Mouse (Mus musculus): Measurements from ENCODE around the gene Ccdc187. TPM values are rescaled to one million over a fixed set of nuclear protein-coding genes. Genes with fewer than 3 reads are reported as not detected.

The Ccdc187 gene
- polyA plus RNA-seq, 1 experiment, result not detected

- peaks cover 4% of the 10 kb centered on the region for H3K79me3 ChIP-seq (ENCODE audit: low read depth)
- peak within 1 kb of the TSS; percentile 93 for H3ac ChIP-seq (ENCODE audit: control insufficient read depth, insufficient read length, low read depth)
- TF ChIP-seq MYOG (IDR thresholded peaks at IDR 0.05; ENCODE audit: control insufficient read depth, extremely low read depth, insufficient read length), result no peak
- no peak for TF ChIP-seq MAX (IDR thresholded peaks at IDR 0.05)
- no peak for TF ChIP-seq CTCF (IDR thresholded peaks at IDR 0.05; ENCODE audit: control insufficient read depth, insufficient read depth, insufficient read length)
- TF ChIP-seq CEBPB (IDR thresholded peaks at IDR 0.05; ENCODE audit: low read depth), result no peak
- TF ChIP-seq USF1 (IDR thresholded peaks at IDR 0.05; ENCODE audit: low read depth), result peak; percentile 87
- no peak for TF ChIP-seq FOSL1 (IDR thresholded peaks at IDR 0.05; ENCODE audit: insufficient read depth, low read length, poor library complexity, severe bottlenecking)
- TF ChIP-seq MYOD1 (IDR thresholded peaks at IDR 0.05; ENCODE audit: control insufficient read depth, insufficient read length, low read depth), result no peak
- H3K36me3 ChIP-seq (ENCODE audit: control insufficient read depth, insufficient read depth), result peaks cover 3% of the 10 kb centered on the region
- H3K79me2 ChIP-seq (ENCODE audit: control insufficient read depth, insufficient read depth), result peaks cover 21% of the 10 kb centered on the region
- peak within 1 kb of the TSS; percentile 92 for H3K4me3 ChIP-seq (ENCODE audit: insufficient read depth, poor library complexity, severe bottlenecking)
- H3K27me3 ChIP-seq (ENCODE audit: control insufficient read depth, insufficient read depth, insufficient read length), result peaks cover 15% of the 10 kb centered on the region
These were observed 57.0 kb downstream of the Ccdc187 start, which contains the start of gene Qsox2 for GRCm38 (mm10) chr2:26237290-26237782. Gene Qsox2 (minus strand): TSS chr2:26237525.

DNA sequence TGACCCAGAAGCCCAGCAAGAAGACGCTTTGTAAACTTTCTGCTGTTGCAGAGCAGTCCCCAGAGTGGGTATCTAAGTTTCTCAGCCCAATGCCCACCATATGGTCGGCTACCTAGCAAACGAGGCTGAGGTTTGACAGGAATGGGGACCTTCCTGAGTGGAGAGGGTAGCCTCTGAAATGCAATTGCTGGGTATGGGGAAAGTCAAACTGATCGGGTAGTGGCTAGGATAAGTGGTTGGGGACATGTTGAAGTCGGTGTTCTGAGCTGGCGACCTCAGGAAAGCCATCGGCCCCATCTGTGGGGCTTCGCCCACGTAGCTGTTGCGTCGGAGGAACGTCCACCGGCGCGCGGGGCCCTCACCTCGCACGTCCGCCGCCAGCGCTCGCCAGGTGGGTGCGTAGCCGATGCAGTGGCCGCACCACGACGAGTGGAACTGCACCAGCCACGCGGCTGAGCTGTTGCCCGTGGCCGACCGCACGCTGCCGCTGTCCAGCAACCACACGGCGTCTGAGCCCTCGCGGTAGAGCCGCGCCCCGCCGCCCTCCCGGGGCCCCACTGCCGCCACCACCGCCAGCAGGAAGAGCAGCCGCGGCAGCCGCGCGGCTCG is 57.6 kb downstream of the Ccdc187 start:
- H3K27me3 ChIP-seq (ENCODE audit: control insufficient read depth, insufficient read depth, insufficient read length), result peaks cover 15% of the 10 kb centered on the region
- no peak for TF ChIP-seq MYOG (IDR thresholded peaks at IDR 0.05; ENCODE audit: control insufficient read depth, extremely low read depth, insufficient read length)
- TF ChIP-seq FOSL1 (IDR thresholded peaks at IDR 0.05; ENCODE audit: insufficient read depth, low read length, poor library complexity, severe bottlenecking), result no peak
- TF ChIP-seq CEBPB (IDR thresholded peaks at IDR 0.05; ENCODE audit: low read depth), result no peak
- no peak for TF ChIP-seq MYOD1 (IDR thresholded peaks at IDR 0.05; ENCODE audit: control insufficient read depth, insufficient read length, low read depth)
- TF ChIP-seq USF1 (IDR thresholded peaks at IDR 0.05; ENCODE audit: low read depth), result no peak
- TF ChIP-seq MAX (IDR thresholded peaks at IDR 0.05), result no peak
- no peak for TF ChIP-seq CTCF (IDR thresholded peaks at IDR 0.05; ENCODE audit: control insufficient read depth, insufficient read depth, insufficient read length)
- peaks cover 4% of the 10 kb centered on the region for H3K79me3 ChIP-seq (ENCODE audit: low read depth)
- peak overlapping the region; percentile 92 for H3K4me3 ChIP-seq (ENCODE audit: insufficient read depth, poor library complexity, severe bottlenecking)
- H3K36me3 ChIP-seq (ENCODE audit: control insufficient read depth, insufficient read depth), result peaks cover 3% of the 10 kb centered on the region
- peak overlapping the region; percentile 93 for H3ac ChIP-seq (ENCODE audit: control insufficient read depth, insufficient read length, low read depth)
- H3K79me2 ChIP-seq (ENCODE audit: control insufficient read depth, insufficient read depth), result peaks cover 21% of the 10 kb centered on the region

DNA sequence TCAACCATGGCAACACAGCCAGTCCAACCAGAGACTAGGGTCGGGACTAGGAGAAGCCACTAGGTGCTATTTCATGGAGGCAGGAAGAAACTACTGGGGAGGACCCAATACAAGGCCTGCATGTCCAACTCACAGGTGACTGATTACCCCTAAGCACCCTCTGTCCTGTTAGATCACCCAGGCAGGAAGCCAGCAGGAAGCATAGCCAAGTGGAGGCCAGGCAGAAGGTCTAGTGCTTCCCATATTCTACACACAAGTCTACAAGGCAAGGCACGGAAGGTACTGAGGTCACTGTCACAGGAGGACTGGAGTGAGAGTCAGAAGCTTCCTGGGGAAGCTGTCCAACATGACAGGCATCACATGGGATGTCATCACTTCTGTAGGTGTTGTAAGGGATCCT is 59.6 kb downstream of the Ccdc187 start:
- Histone ChIP-seq H3K4me3 (ENCODE audit: insufficient read depth, poor library complexity, severe bottlenecking) (no peak overlapping the region), H3K36me3 (ENCODE audit: control insufficient read depth, insufficient read depth) (peaks cover 3% of the 10 kb centered on the region), H3ac (ENCODE audit: control insufficient read depth, insufficient read length, low read depth) (no peak overlapping the region), H3K79me2 (ENCODE audit: control insufficient read depth, insufficient read depth) (peaks cover 21% of the 10 kb centered on the region), H3K79me3 (ENCODE audit: low read depth) (peaks cover 4% of the 10 kb centered on the region), H3K27me3 (ENCODE audit: control insufficient read depth, insufficient read depth, insufficient read length) (no peaks in the 10 kb centered on the region)
- TF ChIP-seq USF1 (IDR thresholded peaks at IDR 0.05; ENCODE audit: low read depth), result no peak
- TF ChIP-seq CTCF (IDR thresholded peaks at IDR 0.05; ENCODE audit: control insufficient read depth, insufficient read depth, insufficient read length), result no peak
- TF ChIP-seq FOSL1 (IDR thresholded peaks at IDR 0.05; ENCODE audit: insufficient read depth, low read length, poor library complexity, severe bottlenecking), result no peak
- no peak for TF ChIP-seq CEBPB (IDR thresholded peaks at IDR 0.05; ENCODE audit: low read depth)
- no peak for TF ChIP-seq MYOD1 (IDR thresholded peaks at IDR 0.05; ENCODE audit: control insufficient read depth, insufficient read length, low read depth)
- no peak for TF ChIP-seq MYOG (IDR thresholded peaks at IDR 0.05; ENCODE audit: control insufficient read depth, extremely low read depth, insufficient read length)
- TF ChIP-seq MAX (IDR thresholded peaks at IDR 0.05), result no peak

GRCm38 (mm10) chr2:26234253-26234652 is 60.1 kb downstream of the Ccdc187 start:
- Histone ChIP-seq H3K36me3 (ENCODE audit: control insufficient read depth, insufficient read depth) (peaks cover 3% of the 10 kb centered on the region), H3K4me3 (ENCODE audit: insufficient read depth, poor library complexity, severe bottlenecking) (no peak overlapping the region), H3K27me3 (ENCODE audit: control insufficient read depth, insufficient read depth, insufficient read length) (no peaks in the 10 kb centered on the region), H3K79me2 (ENCODE audit: control insufficient read depth, insufficient read depth) (peaks cover 21% of the 10 kb centered on the region), H3K79me3 (ENCODE audit: low read depth) (peaks cover 4% of the 10 kb centered on the region), H3ac (ENCODE audit: control insufficient read depth, insufficient read length, low read depth) (no peak overlapping the region)
- TF ChIP-seq FOSL1 (IDR thresholded peaks at IDR 0.05; ENCODE audit: insufficient read depth, low read length, poor library complexity, severe bottlenecking) (no peak), CTCF (IDR thresholded peaks at IDR 0.05; ENCODE audit: control insufficient read depth, insufficient read depth, insufficient read length) (no peak), MYOD1 (IDR thresholded peaks at IDR 0.05; ENCODE audit: control insufficient read depth, insufficient read length, low read depth) (no peak), CEBPB (IDR thresholded peaks at IDR 0.05; ENCODE audit: low read depth) (no peak), MAX (IDR thresholded peaks at IDR 0.05) (no peak), MYOG (IDR thresholded peaks at IDR 0.05; ENCODE audit: control insufficient read depth, extremely low read depth, insufficient read length) (no peak)

- H3K4me3 ChIP-seq (ENCODE audit: insufficient read depth, poor library complexity, severe bottlenecking), result no peak overlapping the region
- no peaks in the 10 kb centered on the region for H3K27me3 ChIP-seq (ENCODE audit: control insufficient read depth, insufficient read depth, insufficient read length)
- H3K79me2 ChIP-seq (ENCODE audit: control insufficient read depth, insufficient read depth), result peaks cover 15% of the 10 kb centered on the region
- TF ChIP-seq MYOG (IDR thresholded peaks at IDR 0.05; ENCODE audit: control insufficient read depth, extremely low read depth, insufficient read length) (no peak), MAX (IDR thresholded peaks at IDR 0.05) (no peak), USF1 (IDR thresholded peaks at IDR 0.05; ENCODE audit: low read depth) (no peak)
- H3ac ChIP-seq (ENCODE audit: control insufficient read depth, insufficient read length, low read depth), result no peak overlapping the region
- H3K36me3 ChIP-seq (ENCODE audit: control insufficient read depth, insufficient read depth), result peaks cover 3% of the 10 kb centered on the region
- H3K79me3 ChIP-seq (ENCODE audit: low read depth), result peaks cover 2% of the 10 kb centered on the region
These were observed 63.0 kb downstream of the Ccdc187 start for GRCm38 (mm10) chr2:26231366-26231765.

All from C2C12 (cell line).